Mouse (Mus musculus) neural tube, embryonic 14.5 days (tissue): ENCODE data around the gene Csmd2. TPM values are rescaled to one million over a fixed set of nuclear protein-coding genes. Genes with fewer than 3 reads are reported as not detected.
A peak's percentile ranks its signal among the peaks of the same experiment; 100 is the strongest.
"Not testable (repeated sequence)": the region's sequence is repeated elsewhere in the genome, so short reads cannot be mapped to it uniquely, and the experiment has no call there.

Experiments used
- ATAC-seq: fragments of 200-750 bp; cut with Nextera tagmentation; 2 replicates; pipeline ENCODE4 v1.8.0; 2017; ENCODE audit warnings: low read depth, mild to moderate bottlenecking, moderate TSS enrichment, moderate library complexity
- H3K27ac ChIP-seq: fragments of 300-500 bp; sonication (generic); 2 replicates; pipeline ENCODE4 v1.5.1; 2014; ENCODE audit warnings: low read depth, mild to moderate bottlenecking, control low read depth, low read length, moderate library complexity, mixed read lengths
- H3K27me3 ChIP-seq: fragments of 300-500 bp; sonication (generic); 2 replicates; pipeline ENCODE4 v1.6.1; 2014; ENCODE audit warnings: low read length; ENCODE audit not compliant: control insufficient read depth, insufficient read depth
- H3K36me3 ChIP-seq: fragments of 300-500 bp; sonication (generic); 2 replicates; pipeline ENCODE4 v1.6.1; 2014; ENCODE audit warnings: low read length, mixed read lengths; ENCODE audit not compliant: control insufficient read depth, insufficient read depth
- H3K4me1 ChIP-seq: fragments of 300-500 bp; sonication (generic); 2 replicates; pipeline ENCODE4 v1.6.1; 2014; ENCODE audit warnings: low read length; ENCODE audit not compliant: control insufficient read depth, insufficient read depth
- H3K4me2 ChIP-seq: fragments of 300-500 bp; sonication (generic); 2 replicates; pipeline ENCODE4 v1.6.1; 2014; ENCODE audit warnings: mild to moderate bottlenecking, low read depth, low read length, control low read depth
- H3K4me3 ChIP-seq: fragments of 300-500 bp; sonication (generic); 2 replicates; pipeline ENCODE4 v1.5.1; 2014; ENCODE audit warnings: low read depth, low read length, control low read depth, mixed read lengths
- H3K9ac ChIP-seq: fragments of 300-500 bp; sonication (generic); replicated peaks from 2 replicates; pipeline ENCODE4 v1.6.1; 2014; ENCODE audit warnings: low read depth, mild to moderate bottlenecking, control low read depth, low read length, mixed read lengths
- H3K9me3 ChIP-seq: fragments of 300-500 bp; sonication (generic); 2 replicates; pipeline ENCODE4 v1.6.1; 2016; ENCODE audit warnings: low read length; ENCODE audit not compliant: control insufficient read depth
- WGBS: fragments of 180-500 bp; shearing (Covaris S2); extraction: QIAGEN DNeasy Blood & Tissue Kit; methylation state at CpG from one replicate; pipeline ENCODE4 v1.1.7; 2014; 5-methylcytosine and 5-hydroxymethylcytosine counted together
- polyA plus RNA-seq: library from polyadenylated mRNA; unstranded; fragments of >200 nt; fragmentation: Nextera tagmentation; extraction: Ambion mirVana; gene quantifications from 2 replicates; pipeline ENCODE4 v1.2.1, GENCODE M21; 2014

Gene Csmd2
- polyA plus RNA-seq, 1 experiment from 2014 or later, result 14.5 TPM

DNA sequence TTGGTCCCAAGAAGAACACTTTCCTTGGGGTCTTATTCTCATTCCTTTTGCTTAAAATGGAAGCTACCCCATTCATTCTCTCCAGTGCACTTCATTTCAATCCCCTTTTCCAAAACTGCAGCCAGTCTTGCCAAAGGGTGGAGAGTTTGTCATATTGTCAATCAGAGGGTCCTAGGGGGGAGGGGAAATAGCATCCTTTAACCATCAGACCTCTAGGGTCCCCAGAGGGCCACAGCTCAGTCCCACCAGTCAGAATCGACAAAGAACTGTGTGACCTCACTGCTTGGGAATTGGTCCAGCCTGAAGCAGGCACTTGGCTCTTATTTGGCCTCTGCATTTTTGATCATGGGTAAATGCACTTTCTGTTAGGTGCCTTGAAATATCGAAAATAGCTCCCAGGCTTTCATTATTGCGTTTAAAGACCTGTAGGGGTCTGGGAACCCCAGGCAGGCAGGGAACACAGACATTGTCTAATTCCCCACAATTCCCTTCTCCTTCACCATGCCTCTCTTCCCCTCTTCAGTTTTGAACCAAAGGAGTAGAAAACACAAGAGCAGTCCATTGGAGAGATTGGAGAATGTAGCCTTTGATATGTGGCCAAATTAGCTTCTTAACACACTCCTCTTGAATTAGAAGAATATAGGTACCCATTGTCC lies 17.3 kb downstream of the Csmd2 start:
- H3K4me1 ChIP-seq, result no peaks in the 10 kb centered on the region
- H3K9me3 ChIP-seq, result no peaks in the 10 kb centered on the region
- no peak for ATAC-seq
- no peaks in the 10 kb centered on the region for H3K36me3 ChIP-seq
- no peak overlapping the region for H3K4me2 ChIP-seq
- no peak overlapping the region for H3K27ac ChIP-seq
- H3K9ac ChIP-seq, result no peak overlapping the region
- 67% methylated on average over 3 of the region's 3 CpGs for WGBS
- H3K4me3 ChIP-seq, result no peak overlapping the region
- H3K27me3 ChIP-seq, result no peaks in the 10 kb centered on the region

DNA sequence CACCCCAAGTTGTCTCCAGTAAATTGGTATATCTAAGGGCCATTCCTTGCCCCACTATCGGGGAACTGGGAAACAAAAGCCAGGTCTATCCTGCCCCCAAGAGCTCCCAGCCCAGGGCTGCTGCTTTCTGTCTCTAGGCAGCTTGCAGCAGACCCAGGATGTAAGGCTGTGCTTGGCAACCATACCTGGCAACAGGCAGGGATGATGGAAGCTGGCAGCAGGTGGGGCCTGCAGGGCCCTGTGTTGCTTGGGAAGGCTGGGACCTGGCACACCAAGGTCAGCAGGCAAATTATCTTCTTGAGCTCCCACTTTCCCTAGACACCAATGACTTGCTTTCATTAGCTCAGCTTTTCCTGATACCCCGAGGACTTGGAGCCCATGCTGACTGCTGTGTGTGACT lies 31.8 kb downstream of the Csmd2 start:
- no peak overlapping the region for H3K4me2 ChIP-seq
- no peak overlapping the region for H3K4me3 ChIP-seq
- H3K9me3 ChIP-seq, result no peaks in the 10 kb centered on the region
- H3K36me3 ChIP-seq, result no peaks in the 10 kb centered on the region
- no peak overlapping the region for H3K9ac ChIP-seq
- no peak for ATAC-seq
- H3K4me1 ChIP-seq, result peaks cover 3% of the 10 kb centered on the region; the same call in 1 of the 2 replicates
- H3K27me3 ChIP-seq, result no peaks in the 10 kb centered on the region
- 79% methylated on average over 2 of the region's 2 CpGs for WGBS
- H3K27ac ChIP-seq, result no peak overlapping the region

DNA sequence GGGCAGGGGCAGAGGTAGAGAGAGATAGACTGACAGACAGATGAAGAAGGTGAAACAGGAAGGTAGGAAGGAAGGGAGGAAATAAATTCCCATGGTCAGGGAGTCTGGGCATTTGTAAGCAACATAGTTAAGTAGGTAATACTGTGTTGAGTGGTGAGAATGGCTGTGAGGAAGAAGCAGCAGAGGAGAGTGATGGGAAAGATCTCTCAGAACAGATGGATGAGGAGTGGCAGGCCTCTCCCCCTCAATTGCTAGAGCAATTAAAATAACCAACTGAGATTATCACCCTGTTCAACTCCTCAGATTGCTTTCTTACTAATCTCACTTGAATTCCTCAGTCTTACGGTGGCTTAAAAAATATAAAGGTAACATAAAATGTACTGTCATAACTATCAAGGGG lies 40.6 kb downstream of the Csmd2 start:
- Histone ChIP-seq H3K4me1 (no peaks in the 10 kb centered on the region), H3K4me3 (no peak overlapping the region), H3K4me2 (no peak overlapping the region), H3K9me3 (no peaks in the 10 kb centered on the region), H3K9ac (no peak overlapping the region), H3K27me3 (no peaks in the 10 kb centered on the region), H3K36me3 (no peaks in the 10 kb centered on the region), H3K27ac (no peak overlapping the region)
- no peak for ATAC-seq
- 70% methylated on average over 1 of the region's 1 CpGs for WGBS

DNA sequence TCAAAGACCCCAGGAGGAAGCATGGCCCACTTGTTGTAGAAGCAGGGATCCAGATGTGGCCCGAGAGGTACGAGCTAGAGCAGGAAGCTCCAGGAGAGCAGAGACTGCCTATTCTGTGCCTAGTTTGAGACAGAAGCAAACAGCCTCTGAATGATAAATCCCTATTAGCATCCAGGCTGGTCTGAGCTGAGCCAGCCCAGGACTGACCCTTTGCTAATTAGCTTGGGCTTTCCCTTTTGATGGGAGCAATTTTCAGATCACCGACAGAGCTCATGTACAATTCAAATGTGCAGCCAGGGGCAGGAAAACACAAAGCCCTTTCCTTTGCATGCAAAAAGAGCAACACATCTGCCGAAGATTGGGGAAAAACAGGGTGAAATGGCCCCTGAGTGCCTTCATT lies 54.2 kb downstream of the Csmd2 start:
- Histone ChIP-seq H3K9ac (no peak overlapping the region), H3K27ac (0 out of 2 replicates have a peak overlapping the region, but pooled peaks have one; percentile 48), H3K4me1 (peaks cover 9% of the 10 kb centered on the region; the same call in 1 of the 2 replicates), H3K27me3 (no peaks in the 10 kb centered on the region), H3K4me3 (no peak overlapping the region), H3K9me3 (no peaks in the 10 kb centered on the region), H3K4me2 (no peak overlapping the region), H3K36me3 (no peaks in the 10 kb centered on the region)
- ATAC-seq, result no peak
- 45% methylated on average over 4 of the region's 4 CpGs for WGBS

GRCm38 (mm10) chr4:128042626-128043025 lies 55.0 kb downstream of the Csmd2 start:
- Histone ChIP-seq H3K36me3 (no peaks in the 10 kb centered on the region), H3K9ac (no peak overlapping the region), H3K4me2 (no peak overlapping the region), H3K27me3 (no peaks in the 10 kb centered on the region), H3K27ac (no peak overlapping the region), H3K4me1 (peaks cover 9% of the 10 kb centered on the region; the same call in 1 of the 2 replicates), H3K9me3 (no peaks in the 10 kb centered on the region), H3K4me3 (no peak overlapping the region)
- no peak for ATAC-seq
- 41% methylated on average over 5 of the region's 5 CpGs for WGBS

DNA sequence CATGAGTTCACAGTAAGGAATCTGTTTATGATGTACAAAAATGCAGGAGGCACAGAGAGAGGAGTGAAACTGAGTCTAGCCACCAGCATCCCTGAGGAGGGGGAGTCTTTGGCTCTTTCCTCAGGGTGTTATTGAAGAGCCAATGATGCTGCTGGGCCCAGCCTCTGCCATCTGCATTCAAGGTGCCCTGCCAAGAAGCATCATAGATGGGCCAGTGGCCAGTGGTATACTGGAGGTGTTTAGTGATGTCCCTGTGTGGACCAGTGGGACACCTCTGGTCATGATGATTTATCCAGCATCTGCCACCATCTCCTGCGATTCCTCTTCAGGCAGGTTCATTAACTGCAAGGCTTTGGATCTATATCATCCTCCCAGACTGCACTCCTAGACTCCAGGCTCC lies 61.1 kb downstream of the Csmd2 start:
- H3K9ac ChIP-seq, result no peak overlapping the region
- H3K27me3 ChIP-seq, result no peaks in the 10 kb centered on the region
- H3K4me1 ChIP-seq, result no peaks in the 10 kb centered on the region
- no peaks in the 10 kb centered on the region for H3K36me3 ChIP-seq
- no peak overlapping the region for H3K4me3 ChIP-seq
- no peak overlapping the region for H3K27ac ChIP-seq
- H3K9me3 ChIP-seq, result no peaks in the 10 kb centered on the region
- H3K4me2 ChIP-seq, result no peak overlapping the region
- WGBS, result 74% methylated on average over 1 of the region's 1 CpGs
- no peak for ATAC-seq

DNA sequence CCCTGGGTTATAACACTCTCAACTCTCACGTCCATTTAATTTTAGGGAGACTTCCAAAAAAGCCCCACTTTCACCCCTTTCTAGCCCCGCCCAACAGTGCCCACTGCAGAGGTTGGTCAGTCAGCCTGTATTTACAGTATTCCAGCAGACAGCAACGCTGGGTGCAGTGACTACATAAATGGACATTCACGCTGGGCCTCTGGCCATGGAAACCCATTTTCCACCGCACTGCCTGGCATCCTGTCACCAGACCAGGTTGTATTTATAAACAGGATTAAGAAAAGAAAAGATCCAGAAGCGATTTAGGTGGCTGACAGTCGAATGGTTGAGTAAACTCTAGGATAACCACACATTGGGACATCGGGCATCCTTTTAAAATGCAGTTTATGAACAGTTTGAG lies 65.0 kb downstream of the Csmd2 start:
- H3K27ac ChIP-seq, result no peak overlapping the region
- no peaks in the 10 kb centered on the region for H3K27me3 ChIP-seq
- WGBS, result 83% methylated on average over 8 of the region's 8 CpGs
- H3K9me3 ChIP-seq, result no peaks in the 10 kb centered on the region
- no peak overlapping the region for H3K4me2 ChIP-seq
- ATAC-seq, result no peak
- H3K9ac ChIP-seq, result no peak overlapping the region
- no peak overlapping the region for H3K4me3 ChIP-seq
- H3K36me3 ChIP-seq, result no peaks in the 10 kb centered on the region
- H3K4me1 ChIP-seq, result no peaks in the 10 kb centered on the region

DNA sequence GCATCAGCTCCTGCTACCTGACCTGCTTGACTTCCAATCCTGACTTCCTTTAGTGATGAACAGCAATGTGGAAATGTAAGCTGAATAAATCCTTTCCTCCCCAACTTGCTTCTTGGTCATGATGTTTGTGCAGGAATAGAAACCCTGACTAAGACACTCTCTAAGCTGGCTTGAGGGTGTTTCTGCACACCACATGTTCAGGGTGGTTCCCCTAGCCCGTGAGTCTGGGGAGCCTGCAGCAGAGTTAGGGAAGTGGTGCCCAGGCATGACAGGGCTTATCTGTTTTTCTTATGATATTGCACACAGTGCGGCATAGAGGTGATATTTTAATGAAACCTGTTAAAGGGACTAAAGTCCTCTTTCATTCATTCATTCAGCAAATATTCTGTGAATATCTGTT lies 73.6 kb downstream of the Csmd2 start:
- H3K4me3 ChIP-seq, H3K27me3 ChIP-seq, H3K27ac ChIP-seq, H3K4me2 ChIP-seq, H3K9ac ChIP-seq, H3K4me1 ChIP-seq, H3K9me3 ChIP-seq, ATAC-seq, H3K36me3 ChIP-seq: not testable (repeated sequence)
- 93% methylated on average over 2 of the region's 2 CpGs for WGBS

- ATAC-seq, result no peak
- H3K9me3 ChIP-seq, result no peaks in the 10 kb centered on the region
- no peaks in the 10 kb centered on the region for H3K27me3 ChIP-seq
These were observed 79.5 kb downstream of the Csmd2 start for GRCm38 (mm10) chr4:128067189-128067588.

More at GRCm38 (mm10) chr4:128067189-128067588, 79.5 kb downstream of the Csmd2 start:
- Histone ChIP-seq H3K4me1 (0 out of 2 replicates have a peak, but pooled peaks cover 6% of the 10 kb centered on the region), H3K4me3 (no peak overlapping the region), H3K4me2 (no peak overlapping the region), H3K36me3 (no peaks in the 10 kb centered on the region), H3K9ac (no peak overlapping the region), H3K27ac (0 out of 2 replicates have a peak overlapping the region, but pooled peaks have one; percentile 25)
- 79% methylated on average over 9 of the region's 9 CpGs for WGBS
